Comparison of ENCODE assay signal across 22 mouse cellular contexts in the genomic region with DNA sequence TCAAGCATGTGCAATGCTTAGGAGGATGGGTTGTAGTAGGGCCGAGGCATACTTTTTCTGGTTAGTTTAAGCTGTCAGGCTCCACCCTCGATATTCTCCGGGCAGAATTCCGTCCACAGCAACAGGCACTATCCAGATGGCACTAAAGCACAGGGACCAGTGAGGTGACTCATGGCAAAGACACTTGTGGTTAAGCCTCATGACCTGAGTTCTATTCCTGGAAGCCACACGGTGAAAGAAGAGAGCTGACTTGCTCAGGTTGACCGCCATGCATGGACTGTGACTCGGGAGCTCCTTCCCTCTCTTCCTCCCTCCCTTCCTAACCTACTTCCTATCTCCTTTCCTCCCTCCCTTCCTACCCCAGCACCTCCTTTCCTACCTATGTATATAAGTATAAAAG. TPM values are rescaled to one million over a fixed set of nuclear protein-coding genes. Genes with fewer than 3 reads are reported as not detected.
"Had no signal": no experiment of that assay in that cellular context is flagged by ENCODE, and none has a peak within 500 bp of the region (broad histone marks: within the 10 kb centered on the region; RNA-seq: fewer than 3 reads in every experiment).

No protein-coding gene starts in this region.

- H3K36me3 ChIP-seq: kidney, embryonic 15.5 days; limb, embryonic 10.5 days; liver, embryonic 15.5 days; midbrain, embryonic 10.5 days; neural tube, embryonic 12.5 days; stomach, embryonic 15.5 days had no signal

- H3K9ac ChIP-seq: kidney, embryonic 15.5 days; liver, embryonic 15.5 days; lung, embryonic 14.5 days; neural tube, embryonic 12.5 days; stomach, embryonic 15.5 days had no signal

- H3K4me1 ChIP-seq: kidney, embryonic 15.5 days; limb, embryonic 10.5 days; liver, embryonic 15.5 days; midbrain, embryonic 10.5 days; neural tube, embryonic 12.5 days; stomach, embryonic 15.5 days had no signal

- DNase-seq: kidney, postnatal 14 days; lung, embryonic 14.5 days; lung, postnatal 10 days; lung, postnatal 4 days; midbrain, embryonic 14.5 days; right cerebral cortex, postnatal 4 days; thymus, adult 18-20 months; thymus, postnatal 36 days had no signal

- H3K4me3 ChIP-seq: kidney, embryonic 15.5 days; left cerebral cortex, adult 2 months; limb, embryonic 10.5 days; liver, embryonic 15.5 days; midbrain, embryonic 10.5 days; neural tube, embryonic 12.5 days; stomach, embryonic 15.5 days had no signal

- H3K27ac ChIP-seq: kidney, embryonic 15.5 days; left cerebral cortex, adult 2 months; limb, embryonic 10.5 days; liver, embryonic 15.5 days; midbrain, embryonic 10.5 days; neural tube, embryonic 12.5 days; stomach, embryonic 15.5 days had no signal

- H3K9me3 ChIP-seq: kidney, embryonic 15.5 days; limb, embryonic 10.5 days; liver, embryonic 15.5 days; midbrain, embryonic 10.5 days; neural tube, embryonic 12.5 days; stomach, embryonic 15.5 days had no signal

- H3K27me3 ChIP-seq: kidney, embryonic 15.5 days; liver, embryonic 15.5 days; neural tube, embryonic 12.5 days; stomach, embryonic 15.5 days had no signal

- H3K4me2 ChIP-seq: kidney, embryonic 15.5 days; liver, embryonic 11.5 days; liver, embryonic 15.5 days; lung, embryonic 14.5 days; neural tube, embryonic 12.5 days; stomach, embryonic 15.5 days had no signal

RNA-seq across cellular contexts. Expression of a gene that starts 41.0 kb away (rescaled TPM):
- total RNA-seq: layer of hippocampus, postnatal 25 days; left cerebral cortex, adult 2 months; left cerebral cortex, postnatal 14 days; megakaryocyte, adult 5-6 weeks; neutrophil, adult 5-6 weeks had no signal
- polyA plus RNA-seq: kidney, embryonic 15.5 days; limb, embryonic 10.5 days; limb, embryonic 14.5 days; liver, embryonic 11.5 days; liver, embryonic 15.5 days; lung, embryonic 14.5 days; midbrain, embryonic 10.5 days; midbrain, embryonic 14.5 days; spleen, adult 2 months; stomach, embryonic 15.5 days had no signal
